Mouse (Mus musculus): ENCODE data around the gene Zfp277.

Gene Zfp277

DNA sequence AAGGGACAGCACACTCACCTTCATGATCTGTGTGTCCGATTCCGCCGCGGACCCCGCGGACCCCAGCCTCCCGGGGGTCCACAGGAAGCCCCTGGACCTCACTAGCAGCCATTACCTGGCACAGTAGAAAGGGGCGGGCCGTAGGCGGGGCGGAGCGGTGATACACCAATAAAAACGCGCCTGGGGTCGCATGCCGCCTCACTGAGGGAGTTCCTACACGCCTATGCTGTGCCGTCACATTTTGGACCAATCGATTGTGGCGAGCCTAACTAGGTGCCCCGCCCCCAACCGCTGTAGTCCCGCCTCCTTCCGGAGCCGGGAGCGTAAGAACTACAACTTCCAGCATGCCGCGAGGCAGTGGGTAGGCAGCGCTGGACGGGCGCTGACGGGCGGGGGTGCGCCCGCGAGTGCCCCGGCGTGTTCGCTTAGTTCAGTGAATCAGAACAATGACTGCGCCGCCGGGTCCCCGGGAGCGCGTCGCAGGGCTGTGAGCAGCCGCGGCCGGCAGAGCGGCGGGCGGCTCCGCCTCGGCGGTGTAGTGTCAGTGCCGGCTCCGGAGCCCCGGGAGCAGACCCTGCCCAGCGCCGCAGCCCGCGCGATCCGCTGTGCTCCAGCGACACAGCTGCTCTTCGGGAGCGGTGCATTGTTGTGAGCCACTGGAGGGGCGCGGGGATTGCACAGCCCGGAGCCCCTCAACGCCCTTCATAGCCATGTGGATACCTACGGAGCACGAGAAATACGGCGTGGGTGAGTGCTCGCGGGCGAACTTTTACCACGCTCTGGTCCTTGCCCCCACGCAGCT, at the start of gene Zfp277, which contains the start of gene Dock4:
Gene Zfp277 (minus strand): TSS at position 255 of the 802 bp plus-strand sequence.
Gene Dock4 (plus strand): TSS at position 305 of the 802 bp plus-strand sequence.
- peak; percentile 98 for DNase-seq (ENCODE audit: low read depth, low spot score)

DNA sequence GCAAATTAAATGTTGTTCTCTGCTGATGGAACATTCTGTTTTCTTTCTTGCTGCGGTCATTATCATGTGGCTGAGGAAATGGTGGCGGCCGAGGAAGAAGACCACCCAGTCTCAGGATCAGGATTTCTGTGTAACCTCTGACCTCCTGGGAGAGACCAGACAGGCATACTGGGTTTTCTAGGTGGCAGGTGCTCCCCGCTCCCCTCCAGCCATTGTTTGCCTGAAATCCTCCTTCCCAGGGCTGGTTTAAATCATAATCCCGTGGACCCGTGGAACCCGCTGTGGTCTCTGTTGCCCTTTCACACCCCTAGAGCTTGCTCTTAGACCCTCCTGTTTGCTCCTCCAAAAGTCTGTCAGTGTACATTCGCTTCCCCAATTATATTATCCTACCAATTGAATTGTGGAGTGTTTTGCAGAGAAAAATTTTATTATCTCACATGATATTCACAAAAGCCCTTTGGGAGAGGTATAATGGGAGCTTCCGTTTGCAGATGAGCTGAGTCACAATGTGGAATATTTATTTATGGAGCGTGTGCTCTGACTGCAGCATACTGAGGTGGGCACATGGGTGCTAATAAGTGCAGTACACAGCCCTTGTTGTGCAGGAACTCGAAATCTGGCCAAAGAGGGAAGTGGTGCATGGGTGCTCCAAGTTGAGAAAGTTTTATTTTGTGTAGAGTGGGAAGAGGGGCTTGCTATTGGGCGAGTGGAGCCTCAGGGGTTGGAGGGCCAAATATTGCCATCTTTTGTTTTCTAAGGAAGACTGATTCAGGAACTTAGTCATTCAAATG, 40.5 kb upstream of the Zfp277 start:
- DNase-seq (ENCODE audit: low read depth, low spot score), result no peak

DNA sequence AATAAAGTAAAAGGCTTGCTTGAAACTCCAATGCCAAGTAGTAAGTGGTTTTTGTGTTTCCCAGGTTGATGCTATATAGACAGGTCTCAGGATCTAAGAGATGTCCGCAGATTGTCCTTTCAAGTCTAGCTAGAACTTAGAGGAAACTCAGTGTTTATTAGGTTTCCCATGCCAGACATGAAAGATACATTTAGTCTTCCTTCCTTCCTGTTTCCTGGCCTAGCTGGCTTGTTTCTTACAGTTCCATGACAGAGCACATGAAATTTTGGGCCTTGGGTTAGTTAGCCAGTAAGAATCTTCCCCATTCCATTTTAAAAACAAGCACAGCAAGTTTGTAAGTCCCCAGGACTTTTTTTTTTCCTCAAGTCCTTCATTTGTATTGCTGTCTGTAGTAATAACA, 39.5 kb upstream of the Zfp277 start:
- DNase-seq (ENCODE audit: low read depth, low spot score), result no peak

GRCm38 (mm10) chr12:40484224-40484623, 38.5 kb upstream of the Zfp277 start:
- no peak for DNase-seq (ENCODE audit: low read depth, low spot score)

GRCm38 (mm10) chr12:40477621-40478452, 32.1 kb upstream of the Zfp277 start:
- DNase-seq (ENCODE audit: low read depth, low spot score), result no peak

DNA sequence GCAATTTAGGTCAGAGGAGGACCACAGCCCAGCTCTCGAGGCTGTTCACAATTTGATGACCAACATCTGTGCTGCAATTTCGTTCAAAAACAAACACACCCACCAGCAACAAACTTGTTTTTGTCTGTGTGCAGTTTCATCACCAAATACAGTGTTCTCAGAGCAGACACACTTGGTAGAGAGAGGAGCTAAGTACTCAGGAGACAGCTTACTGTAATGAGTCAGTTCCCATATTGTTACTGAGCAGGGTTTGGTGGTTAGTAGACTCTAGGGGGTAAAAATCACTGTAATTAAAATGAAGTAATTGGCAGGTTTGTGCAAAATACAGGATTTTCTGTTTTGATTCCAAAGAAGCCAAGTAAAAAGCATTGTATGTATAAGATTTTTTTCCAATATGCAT, 28.0 kb upstream of the Zfp277 start:
- DNase-seq (ENCODE audit: low read depth, low spot score), result no peak

DNA sequence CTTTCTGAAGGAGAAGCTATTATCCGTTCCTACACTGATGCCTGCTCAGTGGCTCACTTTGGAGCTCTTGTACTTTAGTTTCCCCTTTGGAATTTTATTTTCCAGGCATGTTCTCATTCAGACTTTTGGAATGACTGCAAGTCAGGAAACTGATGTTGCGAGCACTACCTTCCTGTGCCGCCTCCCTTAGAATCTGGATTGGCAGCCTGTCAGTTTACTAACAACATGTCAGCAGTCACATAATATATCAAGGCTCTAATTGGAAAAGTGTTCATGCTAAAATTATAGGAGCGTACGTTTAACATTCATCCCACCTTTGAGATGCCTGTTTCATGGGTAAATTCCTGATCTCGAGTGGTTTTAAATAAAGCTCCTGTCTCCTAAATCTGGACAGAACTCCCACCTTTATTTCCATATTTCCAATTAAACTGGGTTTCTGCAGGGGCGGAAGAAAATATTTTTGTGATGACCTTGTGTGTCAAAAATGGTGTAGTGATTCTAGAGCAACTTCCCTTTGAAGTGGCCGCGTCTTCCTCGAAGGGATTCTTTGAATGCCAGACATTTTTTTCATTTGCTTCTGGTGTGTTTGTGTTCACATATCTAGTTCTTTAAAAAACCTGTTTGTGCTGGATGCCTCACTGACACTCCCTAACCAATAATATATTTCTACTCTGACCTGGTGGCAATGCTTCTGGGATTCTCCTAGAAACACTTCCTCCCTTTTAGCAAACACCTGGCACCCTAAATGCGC, 26.1 kb upstream of the Zfp277 start:
- DNase-seq (ENCODE audit: low read depth, low spot score), result no peak

GRCm38 (mm10) chr12:40469009-40469408, 23.3 kb upstream of the Zfp277 start:
- no peak for DNase-seq (ENCODE audit: low read depth, low spot score)

- DNase-seq (ENCODE audit: low read depth, low spot score), result no peak
Observed at GRCm38 (mm10) chr12:40468235-40468634, 22.5 kb upstream of the Zfp277 start.

- peak; percentile 63 for DNase-seq (ENCODE audit: low read depth, low spot score)
Observed at GRCm38 (mm10) chr12:40464282-40464681, 18.6 kb upstream of the Zfp277 start.

DNA sequence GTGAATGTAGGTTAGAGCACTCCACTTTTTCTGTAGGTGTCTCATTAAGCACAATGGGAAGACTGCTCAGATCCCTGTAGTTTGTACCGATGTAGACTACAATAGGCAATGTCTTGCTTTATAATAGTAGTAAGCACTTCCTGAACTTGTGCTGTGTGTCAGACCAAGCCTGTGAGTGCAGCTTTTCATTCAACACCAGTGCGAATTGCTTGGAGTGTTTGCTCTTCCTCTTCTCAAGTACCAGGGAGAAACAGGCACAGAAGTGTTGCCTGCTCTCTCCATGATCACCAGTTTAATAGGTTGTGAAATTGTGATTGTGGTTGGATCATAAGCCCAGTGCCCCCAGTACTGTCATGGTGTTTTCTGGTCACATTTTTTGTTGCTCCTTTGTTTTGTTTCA, 18.1 kb upstream of the Zfp277 start:
- DNase-seq (ENCODE audit: low read depth, low spot score), result no peak

DNA sequence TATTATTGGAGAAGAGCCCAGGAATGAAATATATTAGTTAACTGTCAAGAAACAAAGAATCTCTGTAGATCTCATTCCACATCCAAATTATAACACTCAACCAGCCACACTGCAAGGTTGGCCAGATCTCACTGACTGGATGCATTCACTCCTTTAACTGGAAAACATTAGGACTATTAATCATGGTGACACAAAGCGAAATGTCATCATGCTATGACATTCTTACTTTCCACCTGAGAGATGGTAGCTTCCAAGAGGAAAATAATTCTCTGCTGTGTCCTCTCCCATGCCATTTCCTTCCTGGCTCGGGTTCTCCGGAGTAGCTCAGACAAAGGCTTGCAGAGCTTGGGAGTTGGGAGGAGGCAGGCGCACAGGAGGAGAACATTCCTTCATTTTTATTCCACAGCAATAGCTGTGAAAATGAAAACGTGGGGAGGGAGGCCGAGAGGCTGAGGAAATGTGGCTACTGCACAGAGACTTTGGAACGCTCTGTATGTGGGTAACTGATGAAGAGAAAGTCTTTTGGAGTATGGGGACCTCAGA, 17.1 kb upstream of the Zfp277 start:
- DNase-seq (ENCODE audit: low read depth, low spot score), result no peak

DNA sequence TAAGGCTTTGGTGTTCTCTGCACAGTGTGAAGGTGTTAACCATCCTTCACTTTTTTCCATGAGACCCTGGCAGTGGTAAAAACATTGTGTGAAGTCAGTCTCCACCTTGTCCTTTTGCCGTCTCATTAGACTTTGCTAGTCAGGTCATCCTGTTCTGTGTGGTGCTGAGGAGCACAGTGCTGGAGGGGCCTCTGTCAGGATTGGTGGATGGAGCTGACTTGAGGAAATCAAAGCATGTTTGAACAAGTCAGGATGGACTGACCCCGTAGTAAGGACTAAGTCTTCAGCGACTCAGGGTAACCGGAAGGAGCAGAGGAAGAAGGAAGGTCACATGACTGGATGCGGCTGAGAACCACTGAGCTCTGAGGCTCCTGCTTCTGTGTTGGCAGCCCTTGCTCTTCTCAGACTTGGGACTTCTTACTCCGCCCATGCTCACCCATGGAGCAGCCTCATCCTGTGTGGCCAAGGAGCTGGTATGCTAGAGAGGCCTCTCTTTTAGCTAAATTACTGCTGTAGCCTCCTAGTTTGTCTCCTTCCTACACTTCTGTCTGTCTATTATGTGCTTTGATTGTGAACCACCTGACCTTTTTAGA, 14.1 kb upstream of the Zfp277 start:
- no peak for DNase-seq (ENCODE audit: low read depth, low spot score)

DNA sequence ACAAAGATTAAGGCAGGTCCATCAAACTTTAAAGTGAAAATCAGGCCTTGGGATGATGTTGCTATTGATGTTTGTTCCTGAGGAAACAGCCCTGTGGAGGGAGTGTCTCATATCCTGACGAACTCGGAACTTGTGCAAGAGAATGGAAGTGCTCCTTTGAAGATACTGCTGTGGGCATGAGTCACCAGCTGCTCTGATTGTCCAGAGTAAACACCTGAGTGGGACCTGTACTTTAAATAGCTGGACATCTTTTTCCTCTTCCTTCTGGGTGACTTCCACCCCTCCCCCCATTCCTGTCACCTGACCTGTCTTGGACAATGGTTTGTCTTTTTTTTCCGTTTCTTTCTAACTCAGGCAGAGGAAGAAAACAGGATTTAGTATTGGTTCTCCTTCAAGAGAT, 13.3 kb upstream of the Zfp277 start:
- DNase-seq (ENCODE audit: low read depth, low spot score), result no peak

- no peak for DNase-seq (ENCODE audit: low read depth, low spot score)
Observed at GRCm38 (mm10) chr12:40456517-40456916, 10.8 kb upstream of the Zfp277 start.

DNA sequence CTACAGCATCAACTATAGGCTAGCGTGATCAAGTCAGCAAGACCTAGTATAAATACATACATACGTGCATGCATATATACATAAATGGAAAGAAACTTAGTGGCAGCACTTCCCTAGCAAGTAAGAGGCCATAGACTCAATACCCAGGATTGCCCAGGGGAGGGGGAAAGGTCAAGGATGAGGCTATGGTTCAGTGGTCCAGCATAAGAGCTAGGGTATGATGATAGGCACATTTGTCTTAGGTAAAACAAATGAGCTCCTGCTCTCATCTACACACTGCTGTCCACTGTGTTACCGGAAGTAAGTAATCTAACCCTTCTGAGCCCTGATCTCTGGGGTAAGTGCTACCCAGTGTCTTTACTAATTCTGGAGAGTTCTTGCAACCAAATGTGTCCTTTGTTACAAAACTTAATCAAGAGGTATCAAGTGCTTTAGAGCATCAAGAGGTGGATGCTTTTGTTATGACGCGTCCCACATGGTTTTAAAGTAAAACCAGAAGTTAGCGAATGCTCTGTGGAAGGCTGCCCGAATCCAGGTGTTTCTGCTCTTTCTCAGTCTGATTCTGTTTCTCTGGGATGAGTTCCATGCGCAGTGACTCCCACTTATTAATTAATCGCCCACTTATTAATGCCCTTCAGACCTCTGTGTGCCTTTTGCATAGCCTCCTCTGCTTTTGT, 3.6 kb upstream of the Zfp277 start:
- DNase-seq (ENCODE audit: low read depth, low spot score), result no peak

- DNase-seq (ENCODE audit: low read depth, low spot score), result no peak
Observed at GRCm38 (mm10) chr12:40447561-40448355, 2.1 kb upstream of the Zfp277 start.

DNA sequence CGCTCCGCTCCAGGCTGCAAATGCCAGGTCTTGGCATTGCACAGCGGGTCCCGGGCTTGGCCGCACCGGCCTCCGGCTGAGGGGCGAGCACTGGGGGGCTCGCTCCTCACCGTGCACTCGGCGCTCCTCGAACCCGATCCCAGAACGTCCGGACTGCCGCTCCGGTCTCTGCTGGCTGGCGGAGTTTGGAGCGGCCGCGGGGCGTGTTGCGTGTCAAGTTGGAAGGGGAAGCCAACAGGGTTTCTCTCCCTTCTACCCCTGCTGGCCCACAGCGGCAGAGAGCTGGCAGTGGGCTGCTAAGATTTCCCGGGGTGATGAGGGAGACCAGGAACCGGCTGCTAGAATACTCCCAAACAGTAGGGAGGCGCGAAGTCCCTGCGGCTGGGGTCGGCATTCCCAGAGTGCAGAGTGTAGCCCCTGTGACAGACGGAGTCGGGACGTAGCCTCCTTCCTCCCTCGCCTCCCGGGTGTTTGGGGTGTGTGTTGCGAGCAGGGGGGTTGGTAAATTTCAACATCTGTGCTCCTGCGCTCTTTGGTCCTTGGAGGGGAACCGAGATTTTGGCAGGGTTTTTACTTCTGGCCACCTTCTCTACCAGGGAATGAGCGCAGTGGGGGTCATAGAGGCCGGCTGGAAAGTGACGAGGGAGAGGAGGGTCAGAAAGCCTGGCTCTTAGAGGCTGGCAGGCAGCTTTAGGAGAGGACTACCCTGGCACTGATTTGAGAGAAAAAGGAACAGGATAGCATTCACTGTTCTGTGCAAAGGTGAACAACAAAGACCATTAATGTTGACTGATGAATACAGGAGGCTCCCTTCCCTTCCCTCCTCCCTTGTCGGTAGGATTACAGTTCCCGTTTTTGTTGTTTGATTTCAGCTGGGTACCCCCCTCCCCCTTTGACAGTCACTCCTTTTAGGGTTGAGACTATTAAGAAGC, 1.0 kb upstream of the Zfp277 start:
- peak; percentile 15 for DNase-seq (ENCODE audit: low read depth, low spot score)
